Mouse (Mus musculus): ENCODE data around the gene Prr3.
A peak's percentile ranks its signal among the peaks of the same experiment; 100 is the strongest.
"Not testable (repeated sequence)": the region's sequence is repeated elsewhere in the genome, so short reads cannot be mapped to it uniquely, and the experiment has no call there.

The Prr3 gene

DNA sequence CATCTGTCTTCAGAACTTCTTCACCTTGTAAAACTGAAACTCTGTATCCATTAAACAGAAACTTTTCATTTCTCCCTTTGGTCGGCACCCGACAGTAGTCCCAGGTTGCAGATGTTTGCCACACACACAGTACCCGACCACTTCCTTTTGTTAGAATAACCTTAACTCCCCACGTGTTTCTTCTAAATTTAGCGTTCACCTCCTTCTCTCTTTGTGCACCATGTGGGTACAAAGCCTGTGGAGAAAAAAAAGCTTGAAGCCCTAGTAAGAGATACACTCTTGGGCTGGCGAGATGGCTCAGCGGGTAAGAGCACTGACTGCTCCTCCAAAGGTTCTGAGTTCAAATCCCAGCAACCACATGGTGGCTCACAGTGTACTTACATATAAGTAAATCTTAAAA is 19.3 kb upstream of the Prr3 start:
- no peak for DNase-seq (ENCODE audit: low spot score in 2 of 2)

DNA sequence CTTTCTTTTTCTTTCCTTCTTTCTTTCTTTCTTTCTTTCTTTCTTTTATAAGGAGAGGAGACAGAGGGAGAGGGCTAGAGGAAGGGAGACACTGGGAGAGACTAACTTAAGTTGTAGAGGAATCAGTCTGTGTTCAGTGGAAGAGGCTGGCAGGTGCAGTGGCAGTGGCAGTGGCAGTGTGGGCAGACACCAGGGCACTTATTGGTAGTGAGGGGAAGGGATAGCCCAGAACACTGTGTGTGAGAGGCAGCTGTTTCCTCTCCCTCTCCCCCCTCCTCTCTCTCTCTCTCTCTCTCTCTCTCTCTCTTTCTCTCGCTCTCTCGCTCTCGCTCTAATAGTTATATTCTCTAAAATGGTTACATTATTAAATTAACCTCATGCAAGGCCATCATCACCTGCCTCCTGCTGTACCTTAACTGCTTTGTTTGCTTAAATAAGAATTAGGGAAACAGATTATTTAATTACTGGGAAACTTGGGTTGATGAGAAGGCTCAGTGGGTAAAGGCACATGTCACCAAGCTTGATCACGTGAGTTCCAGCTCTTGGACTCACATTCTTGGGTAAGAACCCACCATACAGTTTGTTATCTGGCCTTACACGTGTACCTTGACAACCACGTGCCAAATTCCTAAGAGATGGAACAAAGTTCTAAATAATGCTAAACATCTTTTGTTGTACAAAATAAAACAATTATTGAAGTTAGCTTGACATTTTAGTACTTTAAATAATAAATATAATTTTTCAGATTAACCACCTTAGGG is 18.7 kb upstream of the Prr3 start:
- DNase-seq (ENCODE audit: low spot score in 2 of 2), result no peak

DNA sequence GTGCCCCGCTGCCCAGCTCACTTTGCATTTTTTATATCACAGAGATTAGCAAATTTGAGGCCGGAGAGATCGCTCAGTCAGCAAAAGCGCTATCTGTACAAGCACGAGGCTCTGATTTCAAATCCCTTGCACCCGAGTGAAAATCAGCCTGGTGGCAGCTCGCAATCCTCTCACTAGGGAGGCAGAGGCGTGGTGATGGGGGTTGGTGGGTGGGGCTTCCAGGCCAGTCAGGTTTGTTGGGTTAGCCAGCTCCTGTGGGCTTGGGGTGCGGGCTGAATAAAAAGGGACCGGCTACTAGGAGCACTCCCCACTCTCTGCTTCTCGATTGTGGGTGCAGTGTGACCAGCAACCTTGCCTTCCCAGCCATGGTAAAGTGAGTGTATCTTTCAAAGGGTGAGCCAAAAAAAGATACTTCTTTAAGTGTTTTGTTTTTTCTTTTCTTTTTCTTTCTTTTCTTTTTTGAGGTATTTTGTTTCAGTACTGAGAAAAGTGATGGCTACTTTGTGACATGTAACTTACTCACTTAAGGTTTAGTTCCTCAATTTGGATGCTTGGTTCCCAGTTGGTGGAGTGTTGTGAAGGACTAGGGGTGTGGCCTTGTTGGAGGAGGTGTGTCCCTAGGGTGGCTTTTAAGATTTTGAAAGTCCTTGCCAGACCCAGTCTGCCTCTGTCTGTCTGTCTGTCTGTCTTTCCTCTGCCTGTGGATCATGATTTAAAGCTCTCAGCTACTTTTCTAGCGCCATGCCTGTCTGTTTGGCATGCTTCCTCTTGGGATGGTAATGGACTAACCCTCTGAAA is 17.9 kb upstream of the Prr3 start:
- DNase-seq (ENCODE audit: low spot score in 2 of 2), result peak; percentile 27 to 32

GRCm38 (mm10) chr17:35996949-35997348 is 16.9 kb upstream of the Prr3 start:
- DNase-seq (ENCODE audit: low spot score in 2 of 2), result peak; percentile 96

- DNase-seq (ENCODE audit: low spot score in 2 of 2), result no peak
Measured at GRCm38 (mm10) chr17:35994879-35995240, 14.8 kb upstream of the Prr3 start.

DNA sequence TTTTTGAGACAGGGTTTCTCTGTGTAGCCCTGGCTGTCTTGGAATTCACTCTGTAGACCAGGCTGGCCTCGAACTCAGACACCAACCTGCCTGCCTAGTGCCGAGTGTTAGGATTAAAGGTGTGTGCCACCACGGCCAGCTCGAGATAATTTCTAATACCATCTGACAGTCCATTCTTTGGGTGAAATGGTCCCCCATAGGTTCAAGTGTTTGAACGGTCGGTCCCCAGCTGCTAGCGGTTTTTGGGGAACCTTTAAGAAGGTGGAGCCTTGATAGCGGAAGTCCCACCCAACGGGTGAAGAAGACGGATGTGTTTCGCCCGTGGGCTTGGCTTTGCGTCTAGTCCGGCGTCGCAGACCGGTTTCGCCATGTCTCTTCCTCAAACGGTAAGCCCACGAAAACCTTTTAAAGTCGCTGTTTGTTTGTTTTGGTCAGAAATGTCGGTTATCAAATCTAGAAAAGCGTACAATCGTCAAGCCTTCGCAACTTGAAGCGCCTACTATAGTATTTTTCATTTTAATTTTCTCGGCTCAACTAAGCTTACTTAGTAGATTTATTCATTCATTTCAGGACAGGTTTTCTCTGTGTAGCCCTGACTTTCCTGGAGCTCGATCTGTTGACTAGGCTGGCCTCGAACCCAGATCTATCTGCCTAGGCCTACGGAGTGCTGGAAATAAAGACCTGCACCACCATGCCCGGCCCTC is 14.3 kb upstream of the Prr3 start:
- peak; percentile 76 to 85 for DNase-seq (ENCODE audit: low spot score in 2 of 2)

DNA sequence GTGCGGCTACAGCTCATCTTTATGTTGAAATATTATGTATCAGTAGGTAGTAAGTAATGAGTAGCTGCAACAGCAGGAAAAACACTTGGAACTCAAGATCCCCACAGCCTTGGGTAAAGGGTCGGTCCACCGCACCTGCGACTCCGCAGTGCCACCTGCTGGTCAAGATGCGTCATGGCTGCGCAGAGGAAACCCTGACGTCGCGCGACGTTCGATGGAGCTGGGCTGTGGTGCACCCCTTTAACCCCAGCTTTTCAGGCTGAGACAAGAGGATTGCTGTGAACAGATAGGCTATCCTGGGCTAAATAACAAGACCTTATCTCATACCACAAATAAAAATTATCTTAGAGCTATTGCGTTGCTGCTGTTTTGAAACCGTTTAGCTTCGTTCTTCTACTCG is 13.6 kb upstream of the Prr3 start:
- DNase-seq (ENCODE audit: low spot score in 2 of 2), result peak; percentile 71 to 72

DNA sequence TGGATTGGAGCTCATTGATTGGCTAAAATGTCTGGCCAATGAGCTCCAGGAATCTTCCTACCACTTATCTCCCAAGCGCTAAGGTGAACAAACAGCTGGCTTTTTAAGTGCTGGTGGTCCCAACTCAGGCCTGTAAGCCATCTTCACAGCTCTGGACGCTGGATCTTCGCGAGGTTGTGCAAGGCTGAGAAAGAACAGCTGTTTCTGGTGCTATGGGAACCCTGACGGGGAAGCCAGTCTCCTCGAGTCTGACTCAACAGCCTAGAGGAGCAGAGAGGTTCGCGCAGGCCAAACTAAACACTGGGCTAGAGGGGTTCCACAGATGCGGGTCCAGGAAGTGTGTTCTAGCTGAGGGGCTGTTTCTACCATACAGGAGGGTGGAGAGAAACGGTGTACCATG is 11.7 kb upstream of the Prr3 start:
- no peak for DNase-seq (ENCODE audit: low spot score in 2 of 2)

DNA sequence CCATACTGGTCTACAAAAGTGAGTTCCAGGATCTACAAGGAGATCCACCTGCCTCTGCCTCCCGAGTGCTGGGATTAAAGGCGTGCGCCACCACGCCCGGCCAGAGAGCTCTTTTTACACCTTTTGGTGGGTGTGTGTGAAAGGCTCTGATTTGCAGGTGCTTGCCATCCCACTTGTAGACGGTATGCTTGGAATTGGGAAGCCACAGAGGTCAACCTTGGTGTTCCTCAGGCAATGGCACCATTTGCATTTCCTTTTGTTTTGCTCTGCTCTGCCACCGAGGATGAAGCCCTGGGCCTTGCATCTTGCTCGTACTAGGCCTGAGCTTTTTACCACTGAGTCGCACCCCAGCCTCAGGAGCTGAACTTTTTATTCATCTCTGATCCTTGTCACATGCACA is 1.7 kb upstream of the Prr3 start:
- no peak for DNase-seq (ENCODE audit: low spot score in 2 of 2)

- peak; percentile 45 to 51 for DNase-seq (ENCODE audit: low spot score in 2 of 2)
Measured at GRCm38 (mm10) chr17:35980363-35980754, 323 bp upstream of the Prr3 start.

DNA sequence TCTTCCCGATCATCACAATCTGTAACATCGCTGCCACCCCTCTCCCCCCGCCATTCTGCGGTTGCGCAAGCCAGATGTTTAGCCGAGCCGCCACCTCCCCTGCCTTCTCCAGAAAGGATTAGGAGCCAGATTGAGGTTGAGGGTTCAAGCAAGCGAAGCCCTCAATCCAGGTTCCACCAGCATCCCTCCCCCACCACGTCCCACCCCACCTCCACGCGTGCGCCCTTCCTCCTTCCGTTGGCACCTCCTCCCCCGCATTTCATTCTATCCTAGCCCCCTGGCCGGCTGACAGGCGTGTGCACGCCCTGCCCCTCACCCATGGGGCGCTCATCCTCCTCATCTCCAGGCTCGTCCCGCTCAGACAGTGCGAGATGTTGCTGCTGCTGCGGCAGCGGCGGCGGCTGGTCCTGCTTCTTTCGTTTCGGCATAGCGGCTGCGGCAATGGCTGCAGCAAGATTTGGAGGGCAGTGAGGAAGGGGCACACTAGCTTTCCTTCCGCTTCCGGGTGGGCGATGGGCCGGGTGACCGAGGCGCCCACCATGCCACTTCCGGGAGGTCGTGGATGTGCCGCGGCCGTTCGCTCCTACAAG is 1.1 kb downstream of the Prr3 start:
- DNase-seq (ENCODE audit: low spot score in 2 of 2), result peak in 1 of 2 experiments; percentile 41

DNA sequence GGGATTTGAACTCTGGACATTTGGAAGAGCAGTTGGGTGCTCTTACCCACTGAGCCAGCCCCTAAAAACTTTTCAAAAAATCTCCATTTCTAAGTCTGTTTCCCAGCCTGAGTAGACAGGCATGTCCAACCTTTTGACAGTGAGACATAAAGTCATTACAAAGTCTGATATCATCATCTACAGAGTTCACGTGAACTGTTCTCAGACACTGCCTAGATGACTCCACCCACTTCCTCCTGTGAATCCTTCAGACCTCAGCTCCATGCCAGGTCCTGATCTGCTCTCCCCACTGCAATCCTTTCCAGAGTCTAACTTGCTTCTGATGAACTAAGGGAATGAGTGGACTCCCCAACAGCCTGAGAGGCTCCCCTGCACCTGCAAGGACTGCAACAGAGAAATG is 7.9 kb downstream of the Prr3 start:
- DNase-seq (ENCODE audit: low spot score in 2 of 2), result no peak

DNA sequence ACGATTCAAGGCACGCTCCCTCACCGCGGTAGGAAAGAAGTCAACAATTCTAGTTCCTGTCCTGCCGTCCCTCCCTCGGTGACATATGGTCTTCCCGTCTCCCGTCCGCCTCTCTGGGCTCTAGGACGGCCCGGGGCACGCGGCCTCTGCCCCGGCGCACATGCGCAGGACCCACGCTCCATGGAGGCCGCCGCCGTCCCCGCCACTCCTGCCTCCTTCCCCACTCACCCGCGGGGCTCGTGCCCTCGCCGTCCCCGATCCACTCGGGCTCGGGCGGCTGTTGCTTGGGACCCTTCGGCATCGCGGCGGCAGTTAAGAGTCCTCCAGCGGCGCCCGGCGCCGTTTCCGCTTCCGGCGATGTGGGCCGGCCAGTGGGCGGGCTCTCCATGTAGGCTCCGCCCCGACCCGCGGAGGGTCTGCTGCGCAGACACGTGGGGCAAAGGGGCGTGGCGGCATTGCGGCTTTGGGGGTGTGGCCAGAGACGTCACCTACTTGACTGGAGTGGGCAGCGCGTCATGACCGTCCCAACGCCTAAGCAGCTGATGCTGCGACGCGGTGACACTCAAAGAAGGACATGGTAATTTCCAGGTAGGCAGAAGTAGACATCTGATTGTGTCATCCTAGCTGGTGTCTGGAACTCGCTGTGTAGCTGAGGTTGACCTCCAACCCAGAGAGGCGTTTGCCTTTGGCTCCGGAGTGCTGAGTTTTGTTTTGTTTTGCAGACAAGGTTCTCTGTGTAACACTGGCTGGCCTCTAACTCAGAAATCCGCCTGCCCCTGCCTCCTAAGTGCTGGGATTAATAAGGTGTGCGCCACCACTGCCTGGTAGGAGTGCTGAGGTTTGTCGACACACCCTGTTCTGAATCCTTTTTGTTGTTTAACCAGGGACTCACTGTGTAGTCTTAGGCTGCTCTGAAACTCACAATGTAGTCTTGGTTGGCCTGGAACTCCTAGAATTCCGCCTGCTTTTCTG is 10.3 kb downstream of the Prr3 start, which contains the start of gene Abcf1:
TSS of gene Abcf1 (minus strand) at position 344 of the 972 bp plus-strand sequence.
- DNase-seq (ENCODE audit: low spot score in 2 of 2), result peak; percentile 98 to 99

DNA sequence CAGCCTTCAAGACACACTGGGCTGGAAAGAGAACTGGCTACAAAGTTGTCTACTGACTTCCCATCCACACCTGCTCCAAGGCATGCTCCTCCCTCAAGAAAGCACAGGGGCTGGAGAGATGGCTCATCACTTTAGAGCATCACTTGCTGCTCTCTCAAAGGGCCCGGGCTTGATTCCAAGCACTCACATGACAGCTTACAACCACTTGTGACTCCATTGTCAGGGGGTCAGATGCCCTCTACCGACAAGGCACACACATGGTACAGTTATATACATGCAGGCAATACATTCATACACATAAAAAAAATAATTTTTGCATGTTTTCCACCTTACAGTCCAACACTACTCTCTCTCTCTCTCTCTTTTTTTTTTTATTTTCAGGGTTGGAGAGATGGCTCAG is 12.4 kb downstream of the Prr3 start:
- DNase-seq (ENCODE audit: low spot score in 2 of 2), result no peak

DNA sequence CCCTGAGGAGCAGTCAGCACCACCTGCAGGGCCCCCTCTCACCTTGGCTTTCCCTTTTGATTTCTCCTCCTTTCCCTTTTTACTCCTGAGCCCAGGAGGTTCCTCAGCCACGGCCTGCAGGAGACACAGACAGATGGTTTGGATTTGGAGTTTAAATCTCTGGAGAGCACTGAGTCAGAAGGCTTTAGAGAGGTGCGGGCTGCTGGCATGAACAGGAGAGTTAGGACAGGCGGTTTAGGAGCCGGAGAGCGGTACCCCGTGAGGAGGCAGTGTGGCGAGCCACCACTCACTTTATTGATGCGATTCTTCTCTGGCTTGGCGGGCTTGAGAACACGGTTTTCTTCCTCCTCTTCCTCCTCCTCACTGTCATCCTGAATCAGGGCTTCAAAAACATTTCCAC is 16.8 kb downstream of the Prr3 start:
- no peak for DNase-seq (ENCODE audit: low spot score in 2 of 2)

DNA sequence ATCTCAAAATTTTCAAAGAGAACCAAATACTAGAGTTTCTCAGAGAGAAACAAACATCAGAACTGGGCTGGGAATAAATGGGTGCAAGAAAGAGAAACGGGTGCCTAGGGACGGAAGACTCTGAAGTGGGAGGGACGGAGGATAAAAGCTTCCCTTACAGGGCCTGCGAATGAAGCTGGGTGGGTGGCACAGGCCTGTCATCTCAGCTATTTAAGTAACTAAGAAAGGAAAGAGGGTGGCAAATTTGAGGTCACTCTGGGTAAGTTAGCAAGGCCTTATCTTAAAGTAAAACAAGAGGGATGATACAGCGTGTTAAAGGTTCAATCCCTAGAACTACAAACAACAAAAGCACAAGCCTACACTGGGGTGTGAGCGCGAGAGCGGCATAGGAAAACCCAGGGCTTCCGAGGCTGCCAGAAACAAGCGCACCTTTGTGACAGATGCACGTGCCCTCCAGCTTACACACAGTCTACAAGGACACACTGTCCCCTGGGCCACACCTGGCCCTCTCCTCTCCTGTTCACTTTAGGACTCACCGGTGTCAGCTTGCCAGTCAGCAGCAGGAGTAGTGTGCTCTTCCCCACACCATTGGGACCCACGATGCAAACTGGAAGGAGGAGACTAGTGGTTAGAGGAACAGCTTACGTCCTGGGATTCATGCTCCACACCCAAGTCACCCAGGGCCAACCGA is 21.4 kb downstream of the Prr3 start:
- no peak for DNase-seq (ENCODE audit: low spot score in 2 of 2)

DNA sequence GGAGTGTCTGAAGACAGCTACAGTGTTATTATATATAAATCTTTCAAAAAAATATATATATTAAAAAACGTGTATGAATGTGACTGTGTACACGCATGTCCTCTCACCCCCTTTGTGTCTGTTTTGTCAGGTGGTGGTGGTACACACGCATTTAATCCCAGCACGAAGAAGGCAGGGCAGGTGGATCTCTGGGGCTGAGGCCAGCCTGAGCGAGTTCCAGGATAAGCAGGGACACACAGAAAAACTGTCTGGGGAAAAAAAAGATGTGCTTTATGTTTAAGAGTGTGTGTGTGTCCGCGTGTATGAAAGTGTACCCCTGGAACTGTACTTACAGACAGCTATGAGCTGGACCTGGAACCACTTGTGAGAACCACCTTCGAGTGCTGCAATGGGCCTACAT is 25.4 kb downstream of the Prr3 start:
- DNase-seq (ENCODE audit: low spot score in 2 of 2), result no peak

GRCm38 (mm10) chr17:35952559-35952958 is 27.5 kb downstream of the Prr3 start:
- not testable (repeated sequence) for DNase-seq (ENCODE audit: low spot score in 2 of 2)

GRCm38 (mm10) chr17:35950946-35951345 is 29.1 kb downstream of the Prr3 start:
- DNase-seq (ENCODE audit: low spot score in 2 of 2), result not testable (repeated sequence)

DNA sequence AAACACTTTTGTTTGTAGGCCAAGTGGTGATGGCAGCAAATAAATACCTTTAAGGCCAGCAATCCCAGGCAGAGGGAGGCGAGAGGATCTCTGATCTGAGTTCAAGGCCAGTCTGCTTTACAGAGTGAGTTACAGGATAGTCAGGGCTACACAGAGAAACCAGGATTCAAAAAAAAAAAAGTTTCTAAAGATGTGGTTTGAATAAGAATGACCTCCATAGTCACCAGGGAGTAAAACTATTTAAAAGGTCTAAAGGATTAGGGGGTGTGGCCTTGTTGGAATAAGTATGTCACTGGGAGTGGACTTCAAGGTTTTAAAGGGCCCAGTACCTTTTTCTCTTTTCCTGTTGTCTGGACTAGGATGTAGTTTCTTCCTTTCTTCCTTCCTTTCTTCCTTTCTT is 40.1 kb downstream of the Prr3 start:
- no peak for DNase-seq (ENCODE audit: low spot score in 2 of 2)
